Comparison of ENCODE assay signal across 12 mouse cellular contexts in genomic region chr3:121886309-121886708, GRCm38 (mm10).
DNase-seq lines count a peak whose midpoint lies in the region; ATAC-seq and TF ChIP-seq lines count a peak whose summit lies in the region.
"Had no signal": no experiment of that assay in that cellular context is flagged by ENCODE, and none has a peak within 500 bp of the region (broad histone marks: within the 10 kb centered on the region; RNA-seq: fewer than 3 reads in every experiment).

No protein-coding gene starts in this region.

- no peak for ATAC-seq in embryonic facial prominence, embryonic 15.5 days (ENCODE audit: insufficient number of reproducible peaks, low FRiP score, low TSS enrichment, low read depth)
- no peak for ATAC-seq in megakaryocyte progenitor cell, adult 5-6 weeks (replicated peaks; ENCODE audit: poor library complexity)
- no peak for ATAC-seq in megakaryocyte-erythroid progenitor cell, adult 5-6 weeks (replicated peaks; ENCODE audit: low FRiP score, low TSS enrichment, poor library complexity, severe bottlenecking)

- no peaks in the 10 kb centered on the region for H3K9me3 ChIP-seq in embryonic facial prominence, embryonic 15.5 days (replicated peaks)
- H3K9me3 ChIP-seq: liver, embryonic 13.5 days had no signal

- TF ChIP-seq CTCF in gastrocnemius, adult 2 months (IDR thresholded peaks at IDR 0.05), result no peak

- H3K9ac ChIP-seq in embryonic facial prominence, embryonic 15.5 days, result no peak overlapping the region
- H3K9ac ChIP-seq: liver, embryonic 13.5 days had no signal

- H3K27ac ChIP-seq in gastrocnemius, adult 2 months, result peak overlapping the region; percentile 81
- H3K27ac ChIP-seq in embryonic facial prominence, embryonic 15.5 days (replicated peaks), result no peak overlapping the region
- H3K27ac ChIP-seq: liver, embryonic 13.5 days had no signal

- intact Hi-C loops in gastrocnemius, adult 2 months (cut with DNase I), result loop anchor here (1.0 to 5.0 kb wide), 3 partner anchors 81 to 236 kb away; no protein-coding TSS in a partner anchor

- peak overlapping the region; percentile 54 for H3K4me3 ChIP-seq in gastrocnemius, adult 2 months
- H3K4me3 ChIP-seq in embryonic facial prominence, embryonic 15.5 days (replicated peaks), result no peak overlapping the region
- H3K4me3 ChIP-seq: liver, embryonic 13.5 days had no signal

- H3K4me1 ChIP-seq in embryonic facial prominence, embryonic 15.5 days, result peaks cover 21% of the 10 kb centered on the region

- 43% methylated on average over 10 of the region's 10 CpGs for WGBS in embryonic facial prominence, embryonic 15.5 days

- peaks cover 5% of the 10 kb centered on the region; the same call in 1 of the 2 replicates for H3K27me3 ChIP-seq in embryonic facial prominence, embryonic 15.5 days
- H3K27me3 ChIP-seq: liver, embryonic 13.5 days had no signal

- H3K36me3 ChIP-seq in embryonic facial prominence, embryonic 15.5 days, result no peaks in the 10 kb centered on the region
- H3K36me3 ChIP-seq: liver, embryonic 13.5 days had no signal

- no peak for DNase-seq in gastrocnemius, adult 2 months
- DNase-seq in gastrocnemius, postnatal 4 days (ENCODE audit: low spot score in 2 of 2), result no peak
- DNase-seq in kidney, adult 18-20 months, result peak; percentile 35
- DNase-seq in kidney, postnatal 25 days, result no peak
- DNase-seq in lung, postnatal 14 days, result peak; percentile 21
- DNase-seq: cerebellum, adult 11 months; layer of hippocampus, postnatal 36 days; liver, embryonic 13.5 days; thymus, postnatal 4 days had no signal

- peak overlapping the region; percentile 34; the same call in 1 of the 2 replicates for H3K4me2 ChIP-seq in embryonic facial prominence, embryonic 15.5 days (replicated peaks)

Comparison
In these comparisons a context has a peak if more than half of its experiments do, and no peak if none do; other contexts are left out.
1. DNase-seq: peak in kidney, adult 18-20 months (single experiment) and lung, postnatal 14 days (single experiment); none in gastrocnemius, adult 2 months (single experiment), gastrocnemius, postnatal 4 days (0 of 2) and kidney, postnatal 25 days (0 of 2).